Mouse (Mus musculus) cerebellum, adult 2 months (tissue): ENCODE measurements around the gene Lgals4.

Experiments
- CTCF ChIP-seq: fragments of 200-500 bp; IDR thresholded peaks from 2 replicates; pipeline ENCODE4 v1.5.1; 2011; ENCODE audit warnings: low read depth, mild to moderate bottlenecking, control low read depth, low read length, moderate library complexity, borderline replicate concordance; ENCODE audit not compliant: insufficient read depth
- POLR2A ChIP-seq: fragments of 200-500 bp; IDR thresholded peaks from 2 replicates; pipeline ENCODE4 v1.6.1; 2011; ENCODE audit warnings: low read length, control low read depth, borderline replicate concordance; ENCODE audit not compliant: insufficient read depth

- TF ChIP-seq POLR2A, result no peak
- no peak for TF ChIP-seq CTCF
Observed at GRCm38 (mm10) chr7:28811640-28812275, 21.9 kb upstream of the Lgals4 start.
